Mouse (Mus musculus) thymus, postnatal 4 days (tissue): ENCODE results near the gene Pdzd2.
"Not testable (repeated sequence)": the region's sequence is repeated elsewhere in the genome, so short reads cannot be mapped to it uniquely, and the experiment has no call there.

Source experiments
- DNase-seq: peaks from one replicate; pipeline ENCODE4 v3.0.0; 2021

Pdzd2 gene

GRCm38 (mm10) chr15:12367306-12368080 is 372.2 kb downstream of the Pdzd2 start:
- no peak for DNase-seq

GRCm38 (mm10) chr15:12366580-12367305 is 373.0 kb downstream of the Pdzd2 start:
- DNase-seq = not testable (repeated sequence)

- DNase-seq = no peak
Observed at GRCm38 (mm10) chr15:12366072-12366469, 373.7 kb downstream of the Pdzd2 start.

- DNase-seq = no peak
Observed at GRCm38 (mm10) chr15:12365416-12366071, 374.2 kb downstream of the Pdzd2 start.

- DNase-seq = no peak
Observed at GRCm38 (mm10) chr15:12364096-12364495, 375.6 kb downstream of the Pdzd2 start.

DNA sequence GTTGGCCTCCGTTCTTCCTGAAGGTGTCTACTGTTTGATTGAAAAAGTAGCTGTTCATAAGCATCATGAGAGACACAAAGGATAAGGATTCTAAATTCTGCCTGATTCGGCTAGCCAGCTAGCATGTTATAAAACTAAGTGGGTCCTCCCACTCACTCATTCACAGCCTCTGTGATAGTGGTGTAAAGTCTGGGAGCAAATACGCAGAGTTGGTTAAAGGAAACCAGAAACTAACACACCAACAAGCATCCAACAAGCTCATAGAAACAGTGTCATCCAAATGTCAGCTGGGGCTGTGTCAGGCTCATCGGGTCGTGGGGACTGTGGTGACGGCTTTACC is 377.1 kb downstream of the Pdzd2 start:
- DNase-seq = no peak

DNA sequence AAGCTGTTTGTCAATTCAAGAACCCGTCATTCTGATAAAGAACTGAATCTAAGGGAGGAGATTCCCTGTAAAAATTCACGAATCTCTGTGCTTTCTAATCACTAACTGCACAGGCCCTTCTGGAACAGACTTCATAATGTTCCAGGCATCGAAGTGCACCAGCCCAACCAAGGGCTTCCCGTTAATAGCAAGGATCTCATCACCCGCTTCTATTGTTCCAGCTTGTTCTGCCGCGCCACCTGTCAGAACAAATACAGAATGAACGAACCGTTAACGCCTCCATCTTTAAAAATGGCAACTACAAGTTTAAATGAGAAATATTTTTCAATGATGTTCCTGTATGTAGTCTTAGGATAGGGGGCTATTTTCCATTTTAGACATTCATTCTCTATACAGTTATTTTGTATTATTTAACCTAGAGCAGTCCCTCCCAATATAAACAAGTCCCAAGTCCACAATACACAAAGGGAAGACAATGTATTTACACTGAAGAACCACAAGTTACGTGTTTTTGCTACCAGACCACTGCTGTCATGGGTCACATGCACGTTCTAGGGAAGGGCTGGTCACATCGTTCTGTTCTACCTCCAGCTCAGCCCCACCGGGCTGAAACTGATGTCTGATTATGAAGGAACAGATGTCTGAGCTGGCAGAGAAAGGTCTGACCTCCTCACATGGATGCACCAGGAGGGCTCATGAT is 377.6 kb downstream of the Pdzd2 start:
- no peak for DNase-seq

DNA sequence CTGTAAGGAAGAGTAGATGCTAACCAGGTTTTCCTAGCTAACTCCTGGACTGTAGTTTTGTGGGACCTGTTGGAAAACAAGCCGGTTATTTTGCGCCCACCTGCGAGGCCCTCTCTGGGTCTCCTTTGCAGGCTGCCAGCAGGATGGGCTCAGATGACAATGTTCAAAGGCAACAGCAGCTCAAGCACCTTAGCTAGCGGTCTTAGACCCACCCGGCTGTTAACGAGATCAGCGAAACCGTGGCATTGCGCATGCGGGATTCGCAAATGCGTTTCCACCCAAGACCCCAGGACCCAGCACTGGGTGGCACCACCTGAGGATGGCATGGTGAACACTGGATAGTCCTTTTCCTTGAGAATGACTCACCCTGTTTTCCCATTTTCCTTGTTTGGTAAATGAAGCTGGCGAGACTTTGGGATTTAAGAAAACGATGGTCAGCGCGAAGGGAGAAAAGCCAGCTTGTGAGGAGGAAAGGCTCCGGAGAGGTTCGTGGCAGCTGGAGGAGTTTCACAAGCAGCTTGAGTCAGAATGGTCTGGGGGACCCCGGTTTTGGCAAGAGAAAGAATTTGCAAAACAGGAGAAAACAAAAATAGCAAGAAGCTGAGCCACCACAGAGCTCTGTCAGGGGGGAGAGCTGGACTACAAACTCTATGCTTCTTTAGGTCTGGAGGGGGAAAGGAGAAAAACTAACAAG is 379.1 kb downstream of the Pdzd2 start:
- DNase-seq = no peak

DNA sequence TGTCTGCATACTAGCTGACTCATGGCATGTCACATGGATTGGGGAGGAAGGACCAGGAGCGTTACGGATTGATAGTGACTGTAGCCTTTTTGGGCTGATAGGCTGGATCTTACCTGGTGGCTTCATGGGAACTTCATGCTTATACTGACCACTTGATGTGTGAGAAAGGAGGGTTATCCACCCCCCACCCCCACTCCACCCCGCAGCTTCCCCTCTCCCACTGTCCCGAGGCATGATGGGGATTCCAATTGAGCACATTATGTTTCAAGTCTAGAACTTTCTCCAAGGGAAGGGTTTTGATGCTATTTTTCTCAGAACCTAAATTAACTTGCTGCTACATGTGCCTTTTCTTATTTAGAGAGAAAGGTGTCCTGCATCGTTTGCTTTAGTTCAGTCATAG is 381.3 kb downstream of the Pdzd2 start:
- DNase-seq = no peak

DNA sequence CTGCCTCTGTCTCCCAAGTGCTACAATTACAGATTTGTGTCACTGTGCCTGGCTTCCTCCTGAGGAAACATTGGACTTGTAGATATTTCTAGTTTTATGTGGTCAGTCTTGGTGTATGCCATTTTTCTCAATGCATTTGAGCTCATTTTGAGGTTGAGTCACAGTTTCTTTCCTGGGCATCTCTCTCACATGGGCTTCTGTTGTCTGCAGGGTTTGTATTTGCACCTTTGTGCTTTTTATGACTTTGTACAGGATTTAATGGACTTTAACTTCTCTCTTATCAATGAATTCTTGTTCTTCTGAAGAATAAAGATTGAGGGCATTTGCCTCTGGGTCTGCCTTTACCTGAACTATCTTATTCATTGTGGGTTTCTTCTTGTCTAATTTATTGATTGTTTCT is 382.3 kb downstream of the Pdzd2 start:
- DNase-seq = no peak

DNA sequence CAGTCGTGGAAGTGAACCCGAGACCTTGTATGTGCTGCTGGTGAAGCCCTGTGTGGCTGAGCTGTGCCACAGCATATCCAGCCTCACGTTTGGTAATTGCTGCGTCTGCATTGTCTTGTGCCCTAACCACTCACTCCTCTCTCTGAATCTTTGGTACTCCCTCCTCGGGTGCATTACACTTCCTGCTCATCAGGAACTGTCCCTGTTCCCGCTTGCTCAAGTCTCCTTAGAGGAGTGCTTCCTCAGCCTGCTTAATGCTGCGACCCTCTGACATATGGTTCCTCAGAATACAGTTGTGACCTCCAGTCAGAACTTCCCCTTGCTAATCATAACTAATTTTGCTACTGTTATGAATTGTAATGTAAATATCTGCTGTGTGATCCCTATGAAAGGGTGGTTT is 383.8 kb downstream of the Pdzd2 start:
- no peak for DNase-seq

DNA sequence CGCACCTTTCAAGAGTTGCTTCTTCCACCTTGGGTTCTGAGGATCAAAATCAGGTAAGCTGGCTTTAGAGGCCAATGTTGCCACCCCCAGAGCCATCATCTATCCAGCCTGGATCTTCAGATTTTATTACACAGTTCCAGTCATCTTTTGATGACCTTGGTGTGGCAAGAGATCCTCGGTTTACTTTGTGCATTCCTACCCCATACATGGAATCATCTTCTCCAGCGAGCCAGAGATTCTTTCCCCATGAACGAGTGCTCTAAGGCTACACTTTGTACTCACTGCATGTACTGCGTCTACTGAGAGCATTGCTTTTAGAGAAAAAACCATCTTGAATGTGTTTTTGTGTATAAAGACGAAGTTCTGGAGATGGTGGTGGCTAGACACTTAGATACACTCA is 384.5 kb downstream of the Pdzd2 start:
- no peak for DNase-seq

DNA sequence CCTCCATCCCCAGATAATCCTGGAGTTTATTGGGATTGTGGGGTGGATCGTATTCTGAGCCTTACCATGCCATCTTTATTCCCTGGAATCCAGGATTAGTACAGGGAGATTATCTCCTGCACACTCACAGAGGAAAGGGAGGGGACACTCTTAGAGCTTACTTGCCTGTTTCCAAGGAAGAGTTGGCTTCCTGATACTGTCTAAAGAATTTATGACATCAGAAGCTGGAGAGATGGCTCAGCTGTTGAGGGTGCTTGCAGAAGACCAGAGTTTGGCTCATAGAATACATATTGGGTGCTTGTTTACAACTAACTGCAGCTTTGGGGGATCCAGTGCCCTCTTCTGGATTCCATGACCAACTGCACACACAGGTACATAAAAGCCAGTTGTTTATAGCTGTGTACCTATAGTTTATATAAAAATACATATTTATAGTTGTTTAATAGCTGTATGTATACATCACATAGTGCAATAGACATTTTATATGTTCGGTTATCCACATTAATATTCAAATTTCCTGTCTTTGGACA is 385.4 kb downstream of the Pdzd2 start:
- no peak for DNase-seq

- no peak for DNase-seq
Observed at GRCm38 (mm10) chr15:12351470-12351869, 388.3 kb downstream of the Pdzd2 start.

GRCm38 (mm10) chr15:12349840-12350239 is 389.9 kb downstream of the Pdzd2 start:
- no peak for DNase-seq

DNA sequence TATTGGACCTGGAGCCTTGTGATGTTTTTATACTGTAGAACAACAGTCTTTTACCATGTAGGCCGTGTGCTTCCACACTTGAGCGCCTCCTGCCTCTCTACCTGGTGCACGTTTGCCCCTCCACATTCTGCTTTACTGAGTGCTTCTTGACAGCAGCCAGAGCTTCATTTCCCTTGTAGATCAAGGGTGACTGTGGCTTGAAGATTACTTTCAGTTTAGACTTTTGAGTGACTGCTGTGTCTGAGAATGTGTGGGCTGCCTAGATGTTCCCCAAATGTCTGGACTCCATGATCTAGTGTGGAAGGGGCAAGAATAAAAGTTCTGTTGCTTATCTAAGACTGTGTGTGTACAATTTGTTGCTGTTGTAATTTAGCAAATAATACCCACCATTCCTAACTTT is 390.8 kb downstream of the Pdzd2 start:
- no peak for DNase-seq

GRCm38 (mm10) chr15:12346916-12347315 is 392.8 kb downstream of the Pdzd2 start:
- DNase-seq = no peak

GRCm38 (mm10) chr15:12341401-12341758 is 398.3 kb downstream of the Pdzd2 start:
- no peak for DNase-seq

DNA sequence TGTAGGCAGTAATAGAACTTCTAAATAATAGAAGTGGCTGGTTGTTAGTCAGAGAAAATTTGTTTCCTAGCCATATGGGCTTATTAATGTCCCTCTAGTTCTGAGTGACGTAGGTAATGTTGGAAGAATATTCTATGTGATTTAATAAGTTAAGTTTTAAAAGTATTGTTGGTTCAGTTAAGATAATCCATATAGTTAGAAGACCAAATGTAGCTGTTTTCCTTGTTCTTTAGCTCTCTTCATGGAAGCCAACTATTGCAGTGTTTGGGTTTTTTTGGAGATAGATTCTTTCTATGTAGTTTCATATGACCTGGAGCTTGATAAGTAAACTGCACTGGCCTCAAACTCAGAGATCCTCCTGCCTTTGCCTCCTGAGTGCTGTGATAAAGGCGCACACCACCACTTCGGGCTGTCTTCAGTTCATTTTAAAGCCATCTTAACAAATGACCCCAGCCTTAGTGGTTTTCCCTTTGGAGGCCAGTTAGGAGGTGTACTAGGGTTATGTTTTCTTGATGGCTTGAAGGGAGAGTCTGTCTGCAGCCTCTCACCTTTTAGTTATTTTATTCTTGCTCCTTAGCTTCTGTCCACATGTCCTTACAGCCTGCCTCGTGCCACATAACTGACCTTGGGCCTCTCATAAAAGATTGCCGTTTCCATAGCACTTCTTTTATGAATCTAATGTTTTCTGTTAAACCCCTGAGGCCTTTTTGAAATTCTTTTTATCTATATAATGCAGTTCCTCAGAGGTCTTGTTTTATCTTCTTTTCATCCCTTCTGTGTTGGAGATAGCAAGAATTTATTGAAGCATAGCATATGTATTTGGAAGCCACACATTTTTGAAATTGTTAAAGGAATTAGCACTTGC is 399.0 kb downstream of the Pdzd2 start:
- DNase-seq = no peak

DNA sequence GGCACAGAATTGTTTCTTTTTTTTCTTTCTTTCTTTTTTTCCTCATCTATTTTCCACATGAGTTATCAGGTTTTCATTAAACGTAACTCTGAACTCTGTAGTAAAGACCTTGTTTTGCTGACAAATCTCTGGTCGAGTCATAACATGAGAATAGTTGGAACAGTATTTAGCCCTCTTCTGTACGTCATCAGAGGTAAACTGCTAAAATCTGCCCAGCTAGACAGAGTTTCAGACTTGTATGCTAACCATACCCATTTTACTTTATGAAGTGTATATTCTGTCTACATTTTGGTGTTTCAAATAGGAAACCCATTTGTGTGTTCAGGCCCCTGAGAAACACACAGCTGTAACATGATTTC is 402.0 kb downstream of the Pdzd2 start:
- DNase-seq = no peak

DNA sequence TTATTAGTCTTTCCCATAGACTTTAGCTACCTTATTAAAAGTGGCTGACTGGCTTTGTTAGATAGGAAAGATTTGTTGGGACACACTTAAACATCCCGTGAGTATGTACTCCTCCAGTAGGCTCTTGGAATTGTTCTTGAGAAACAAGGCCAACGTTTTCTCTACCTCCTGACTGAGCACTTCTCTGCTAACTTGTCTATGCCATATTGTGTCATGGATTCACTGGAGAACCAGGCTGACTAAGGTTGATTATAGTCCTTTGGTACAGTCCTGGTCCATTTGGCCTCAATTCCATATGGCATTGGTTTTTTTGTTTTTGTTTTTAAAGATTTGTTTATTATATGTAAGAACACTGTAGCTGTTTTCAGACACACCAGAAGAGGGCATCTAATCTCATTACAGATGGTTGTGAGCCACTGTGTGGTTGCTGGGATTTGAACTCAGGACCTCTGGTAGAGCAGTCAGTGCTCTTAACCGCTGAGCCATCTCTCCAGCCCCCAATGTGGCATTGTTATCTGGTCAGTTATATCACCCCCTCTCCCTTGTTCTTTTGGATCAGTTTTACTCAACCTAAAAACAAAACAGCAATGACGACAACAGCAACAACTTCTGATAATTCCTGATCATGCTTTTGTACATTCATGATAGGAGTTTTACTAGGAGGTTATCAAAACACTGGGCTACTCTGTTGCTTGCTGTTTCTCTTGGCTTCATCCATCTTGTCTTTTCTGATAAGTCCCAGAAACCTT is 402.5 kb downstream of the Pdzd2 start:
- no peak for DNase-seq
